Mouse (Mus musculus) urinary bladder, postnatal 4 days (tissue): ENCODE data around the gene Wdr89.
"Not testable (repeated sequence)": the region's sequence is repeated elsewhere in the genome, so short reads cannot be mapped to it uniquely, and the experiment has no call there.

Experiments
- DNase-seq, 2 experiments: peaks; one replicate each; pipeline ENCODE4 v3.0.0; 2021 to 2022; ENCODE audit warnings: low spot score in 2 of 2

Wdr89 gene

DNA sequence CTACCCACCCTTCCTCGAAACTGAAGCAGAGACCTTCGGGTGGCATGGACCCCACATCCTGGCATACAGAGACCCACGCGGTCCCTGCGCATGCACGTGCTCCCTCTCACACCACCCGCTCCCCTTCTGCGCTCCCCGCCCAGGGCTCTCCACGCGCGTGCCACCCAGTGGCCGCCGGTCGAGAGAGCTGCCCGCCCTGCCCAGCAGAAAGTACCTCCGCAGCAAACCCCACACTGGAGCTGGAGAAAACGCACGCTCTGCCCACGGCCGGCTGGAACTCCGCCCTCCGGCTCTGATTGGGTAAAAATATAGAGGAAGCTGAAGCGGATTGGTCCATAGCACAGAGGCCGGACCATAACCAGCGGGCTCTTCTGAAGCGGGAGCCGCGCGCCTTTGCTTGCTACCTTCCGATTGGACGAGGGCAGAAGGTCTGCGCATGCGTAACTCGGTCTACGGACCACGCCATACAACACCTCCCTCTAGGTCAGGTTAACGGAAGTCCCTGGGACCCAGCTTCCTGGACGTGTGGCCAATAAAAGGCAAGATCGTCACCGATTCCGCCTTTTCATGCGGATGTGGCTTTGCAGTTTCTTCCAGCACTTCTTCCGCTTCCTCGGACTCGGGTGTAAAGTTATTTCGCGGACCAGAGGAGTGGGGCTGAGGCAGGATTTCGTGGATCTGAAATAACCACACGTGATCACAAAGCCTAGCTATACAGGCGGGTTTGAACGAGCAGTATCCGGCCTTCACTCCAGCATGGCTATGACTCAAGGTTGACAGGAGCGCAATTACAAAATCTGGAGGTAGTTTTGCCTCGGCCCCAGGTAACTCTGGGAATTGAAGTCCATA is at the start of gene Wdr89:
Wdr89 (minus strand) TSS at position 280 of the 849 bp plus-strand sequence.
- peak; percentile 99 for DNase-seq

DNA sequence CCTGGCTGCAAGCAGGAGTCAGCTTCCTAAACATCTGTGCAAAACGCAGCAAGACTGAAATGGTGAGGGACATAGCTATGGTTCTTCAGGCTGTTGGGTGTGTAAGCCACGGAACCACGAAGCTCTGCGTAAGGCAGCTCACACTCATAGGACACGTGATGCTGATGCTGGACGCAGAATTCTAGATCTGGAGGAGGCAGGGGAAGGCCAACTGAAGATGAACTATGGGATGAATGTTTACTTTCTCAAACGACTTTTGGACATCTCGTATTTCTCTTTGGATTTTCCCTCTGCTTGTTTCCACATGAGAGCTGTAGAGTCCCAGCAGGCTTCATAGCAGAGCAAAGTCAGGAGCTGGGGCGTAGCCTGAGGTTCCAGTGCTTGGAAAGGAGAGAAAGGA is 44.3 kb upstream of the Wdr89 start:
- DNase-seq: no peak

DNA sequence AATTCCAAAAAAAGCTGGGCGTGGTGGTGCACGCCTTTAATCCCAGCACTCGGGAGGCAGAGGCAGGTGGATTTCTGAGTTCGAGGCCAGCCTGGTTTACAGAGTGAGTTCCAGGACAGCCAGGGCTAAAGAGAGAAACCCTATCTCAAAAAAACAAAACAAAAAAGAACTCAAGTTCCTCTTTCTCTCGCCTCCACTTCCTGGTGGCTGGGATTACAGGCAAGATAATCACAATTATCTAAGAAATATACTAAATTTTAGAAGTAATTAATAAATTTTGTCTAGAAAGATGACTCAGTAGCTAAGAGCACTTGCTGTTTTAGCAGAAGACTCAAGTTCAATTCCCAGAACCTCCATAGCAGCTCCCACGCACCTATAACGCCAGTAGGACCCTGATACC is 43.6 kb upstream of the Wdr89 start:
- DNase-seq: not testable (repeated sequence)

DNA sequence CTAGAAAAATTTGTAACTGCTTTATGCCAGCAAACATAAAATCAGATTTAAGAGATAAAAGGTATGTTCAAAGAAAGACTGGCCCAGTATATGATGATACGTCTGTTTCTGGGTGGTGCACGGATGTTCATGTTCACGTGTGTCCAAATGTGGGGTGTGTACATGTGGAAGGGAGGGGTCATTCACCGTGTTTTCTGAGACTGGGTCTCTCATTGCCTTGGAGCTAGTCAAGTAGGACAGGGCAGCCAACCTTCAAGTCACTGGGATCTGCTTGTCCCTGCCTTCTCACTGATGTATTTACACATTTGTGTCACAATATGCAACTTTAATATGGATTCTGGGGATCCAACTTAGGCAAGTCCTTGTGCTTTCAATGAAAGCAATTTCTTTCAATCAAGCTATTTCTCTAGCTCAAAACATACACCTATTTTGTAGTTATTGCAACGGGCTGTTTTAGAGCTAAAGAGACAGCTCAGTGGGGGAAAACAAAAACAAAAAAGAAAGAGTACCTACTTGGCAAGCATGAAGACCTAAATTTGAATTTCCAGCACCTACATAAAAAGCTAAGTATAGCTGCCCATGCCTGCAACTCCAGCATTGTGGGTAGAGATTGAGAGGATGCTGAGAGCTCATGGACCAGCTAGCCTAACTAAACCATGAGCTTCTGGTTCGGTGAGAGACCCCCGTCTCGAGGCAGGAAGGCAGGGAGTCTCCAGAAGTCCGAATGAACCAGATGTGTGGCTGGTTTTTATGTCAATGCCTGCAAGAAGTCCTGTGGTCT is 41.4 kb upstream of the Wdr89 start:
- no peak for DNase-seq

DNA sequence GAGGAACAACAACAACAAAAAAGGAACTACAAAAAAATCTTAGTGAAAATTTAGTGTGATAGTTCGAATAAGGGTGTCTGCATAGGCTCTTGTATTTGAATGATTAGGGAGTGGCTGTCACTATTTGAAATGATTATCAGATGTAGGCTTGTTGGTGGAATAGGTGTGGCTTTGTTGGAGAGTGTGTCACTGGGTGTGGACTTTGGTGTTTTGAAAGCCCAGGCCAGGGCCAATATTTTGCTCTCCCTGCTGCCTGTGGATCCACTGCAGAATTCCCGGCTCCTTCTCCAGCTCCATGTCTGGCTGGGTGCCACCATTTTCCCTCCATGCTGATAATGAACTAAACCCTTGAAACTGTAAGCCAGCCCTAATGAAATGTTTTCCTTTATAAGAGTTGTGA is 40.2 kb upstream of the Wdr89 start:
- DNase-seq: no peak

DNA sequence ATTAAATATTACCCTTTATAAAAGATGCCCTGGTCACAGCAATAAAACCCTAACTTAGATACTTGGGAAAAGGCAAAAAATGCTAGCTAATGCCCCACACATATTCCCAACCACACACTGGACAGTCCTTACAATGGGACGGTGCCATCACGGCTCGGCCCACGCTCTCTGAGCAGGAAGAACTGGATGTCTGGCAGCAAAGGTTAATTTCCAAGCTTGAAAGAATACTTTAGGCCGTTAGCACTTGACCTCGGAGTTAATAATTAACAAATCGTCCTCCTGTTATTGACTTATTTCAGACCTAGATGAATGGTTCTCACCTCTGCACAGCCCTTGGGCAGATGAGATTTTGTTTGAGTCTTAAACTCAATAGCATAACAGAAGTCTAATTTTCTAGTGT is 37.3 kb upstream of the Wdr89 start:
- DNase-seq: no peak

DNA sequence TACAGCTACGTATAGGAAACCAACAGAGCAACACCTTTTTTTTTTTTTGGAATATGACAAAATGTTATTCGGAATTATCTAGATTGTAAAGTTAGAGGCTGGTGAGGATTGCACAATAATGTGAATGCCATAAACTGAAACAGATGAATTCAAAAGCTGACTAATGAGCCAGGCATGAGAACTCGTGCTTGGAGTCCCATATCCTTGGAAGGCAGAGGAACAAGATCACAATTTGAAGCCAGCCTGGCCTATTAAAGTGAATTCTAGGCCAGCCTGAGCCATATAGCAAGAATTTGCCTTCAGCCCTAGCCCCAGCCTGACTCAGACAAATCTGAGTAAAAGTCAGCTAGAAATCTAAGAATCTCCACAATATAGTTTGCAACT is 33.4 kb upstream of the Wdr89 start:
- DNase-seq: no peak

DNA sequence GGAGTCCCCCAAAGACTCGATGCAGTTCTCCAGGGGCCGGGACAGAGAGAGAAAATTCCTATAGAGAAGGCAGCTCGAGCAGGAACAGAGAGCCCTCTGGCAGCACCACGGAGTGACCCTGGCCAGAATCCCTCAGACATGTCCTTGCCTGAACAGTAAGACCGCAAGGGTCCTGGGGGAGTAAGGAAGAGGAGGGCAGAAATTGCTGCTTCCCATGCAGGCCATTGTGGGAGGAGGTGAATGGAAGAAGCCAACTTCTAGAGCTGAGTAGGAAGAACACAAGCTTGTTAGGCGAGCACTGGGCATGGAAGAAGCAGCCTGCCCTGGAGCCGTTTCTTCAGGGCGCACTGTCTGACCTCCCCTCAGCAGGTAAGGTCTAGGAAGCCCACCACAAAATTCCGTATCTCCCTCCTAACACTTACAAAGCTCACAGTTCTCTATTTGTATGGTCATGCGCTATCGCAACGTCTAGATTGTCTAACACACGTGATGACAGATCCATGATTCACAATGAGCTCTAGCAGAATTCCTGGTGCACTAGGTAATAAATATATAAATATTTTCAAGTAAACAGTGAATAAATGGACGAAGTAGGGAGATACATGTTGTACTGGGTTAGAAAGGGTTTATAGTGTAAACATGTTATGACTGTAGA is 32.9 kb upstream of the Wdr89 start:
- DNase-seq: peak in 1 of 2 experiments; percentile 35

DNA sequence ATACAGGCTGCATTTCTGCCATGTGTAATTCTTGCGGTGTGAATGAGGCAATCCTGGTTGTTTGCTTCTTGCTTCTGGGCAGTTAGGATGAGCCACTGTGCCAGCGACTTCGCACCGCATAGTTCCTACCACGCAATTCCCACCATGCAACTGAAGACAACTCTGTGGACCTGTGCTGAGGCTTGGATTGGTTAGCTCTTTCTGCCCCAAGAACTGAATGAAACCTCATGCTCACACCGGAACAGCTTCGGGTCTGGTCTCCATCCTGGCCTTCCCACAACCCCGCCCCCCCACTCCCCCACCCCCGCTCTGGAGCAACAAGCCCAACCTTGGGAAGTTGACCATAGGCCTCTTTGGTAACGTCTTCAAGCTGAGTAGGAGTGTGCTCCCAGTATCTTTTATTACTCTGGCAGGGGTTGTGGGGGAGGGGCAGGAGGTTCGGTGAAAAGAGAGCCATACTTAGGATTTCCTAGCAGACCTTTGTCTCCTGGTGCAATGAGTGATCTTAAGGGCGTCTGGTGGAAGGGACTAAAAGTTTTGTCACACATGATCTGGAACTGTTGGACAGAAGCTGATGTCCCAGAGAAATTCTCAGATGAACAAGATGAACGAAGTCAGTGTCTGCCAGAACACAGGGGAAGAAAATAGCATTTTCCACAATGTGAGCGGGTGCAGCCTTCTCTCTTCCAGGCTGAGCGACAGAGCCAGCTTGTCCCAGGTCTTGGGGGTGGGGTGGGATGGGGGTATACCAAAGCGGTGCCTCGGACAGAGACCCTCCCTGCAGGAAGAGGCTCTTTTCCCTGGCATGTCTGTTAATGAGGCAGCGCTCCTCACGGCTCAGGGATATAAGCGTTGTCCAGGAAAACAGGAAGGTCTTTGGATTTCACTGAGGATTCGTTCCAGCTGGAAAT is 32.1 kb upstream of the Wdr89 start:
- DNase-seq: peak; percentile 46 to 69

DNA sequence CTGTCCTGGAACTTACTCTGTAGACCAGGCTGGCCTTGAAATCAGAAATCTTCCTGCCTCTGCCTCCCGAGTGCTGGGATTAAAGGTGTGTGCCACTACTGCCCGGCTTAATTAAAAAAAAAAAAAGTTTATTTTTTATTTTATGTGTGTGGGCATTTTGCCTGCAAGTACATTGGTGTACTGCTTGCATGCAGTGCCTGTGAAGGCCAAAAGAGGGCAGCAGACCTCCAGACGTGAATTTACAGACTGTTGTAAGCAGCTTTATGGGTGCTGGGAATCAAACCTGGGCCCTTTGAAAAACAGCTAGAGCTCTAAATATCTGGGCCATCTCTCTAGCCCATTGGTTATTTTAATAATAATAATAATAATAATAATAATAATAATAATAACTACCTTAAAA is 29.4 kb upstream of the Wdr89 start:
- DNase-seq: no peak

DNA sequence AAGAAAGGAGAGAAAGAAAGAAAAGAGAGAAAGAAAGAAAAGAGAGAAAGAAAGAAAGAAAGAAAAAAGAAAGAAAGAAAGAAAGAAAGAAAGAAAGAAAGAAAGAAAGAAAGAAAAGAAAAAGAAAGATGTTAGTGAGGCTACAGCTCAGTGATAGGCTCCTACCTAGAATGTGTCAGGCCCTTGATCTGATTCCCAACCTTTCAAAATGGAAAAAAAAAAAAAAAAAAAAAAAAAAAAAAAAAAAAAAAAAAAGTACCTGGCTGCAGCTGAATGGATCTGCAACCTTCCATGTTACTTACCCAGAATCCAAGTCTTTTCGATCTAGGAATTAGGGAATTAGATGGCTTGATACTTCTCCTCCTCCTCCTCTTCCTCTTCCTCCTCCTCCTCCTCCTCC is 26.5 kb upstream of the Wdr89 start:
- DNase-seq: not testable (repeated sequence)

DNA sequence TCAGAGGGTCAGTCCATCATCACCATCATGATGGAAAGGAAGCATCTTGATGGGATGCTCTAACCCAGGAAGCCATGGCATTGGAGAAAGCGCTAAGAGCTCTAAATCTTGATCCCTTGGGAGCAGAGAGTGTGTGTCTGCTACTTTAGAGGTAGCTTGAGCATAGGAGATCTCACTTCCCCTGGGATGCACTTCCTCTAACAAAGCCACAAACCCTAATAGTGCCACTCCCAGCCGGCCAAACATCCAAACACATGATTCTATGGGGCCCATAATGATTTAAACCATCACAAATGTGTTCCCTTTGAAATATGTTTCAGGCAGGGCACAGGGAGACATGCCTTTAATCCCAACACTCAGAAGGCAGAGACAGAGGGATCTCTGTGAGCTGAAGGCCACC is 19.7 kb upstream of the Wdr89 start:
- no peak for DNase-seq

DNA sequence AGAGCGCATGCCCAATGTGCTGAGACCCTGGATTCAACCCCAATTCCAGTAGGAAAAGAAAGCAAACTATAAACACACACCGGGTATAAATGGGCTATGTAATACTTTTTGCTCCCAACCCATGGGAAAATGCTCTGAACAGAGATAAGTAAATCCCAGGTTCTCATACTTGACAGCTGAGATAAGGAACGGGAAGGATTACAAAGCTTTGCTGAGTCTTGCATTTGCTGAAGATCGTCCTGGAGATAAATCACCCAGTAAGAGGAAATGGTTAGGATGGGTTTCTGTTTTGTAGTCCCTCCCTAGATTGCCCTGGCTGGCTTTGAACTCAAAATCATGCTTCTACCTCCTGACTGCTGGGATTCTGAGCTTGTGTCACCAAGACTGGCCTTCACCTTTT is 18.0 kb upstream of the Wdr89 start:
- no peak for DNase-seq

DNA sequence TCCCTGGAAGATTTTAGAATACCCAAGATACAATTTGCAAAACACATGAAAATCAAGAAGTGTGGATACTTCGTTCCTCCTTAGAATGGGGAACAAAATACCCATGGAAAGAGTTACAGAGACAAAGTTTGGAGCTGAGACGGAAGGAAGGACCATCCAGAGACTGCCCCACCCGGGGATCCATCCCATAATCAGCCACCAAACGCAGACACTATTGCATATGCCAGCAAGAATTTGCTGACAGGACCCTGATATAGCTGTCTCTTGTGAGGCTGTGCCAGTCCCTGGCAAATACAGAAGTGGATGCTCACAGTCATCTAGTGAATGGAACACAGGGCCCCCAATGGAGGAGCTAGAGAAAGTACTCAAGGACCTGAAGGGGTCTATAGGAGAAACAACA is 14.7 kb upstream of the Wdr89 start:
- DNase-seq: not testable (repeated sequence)

DNA sequence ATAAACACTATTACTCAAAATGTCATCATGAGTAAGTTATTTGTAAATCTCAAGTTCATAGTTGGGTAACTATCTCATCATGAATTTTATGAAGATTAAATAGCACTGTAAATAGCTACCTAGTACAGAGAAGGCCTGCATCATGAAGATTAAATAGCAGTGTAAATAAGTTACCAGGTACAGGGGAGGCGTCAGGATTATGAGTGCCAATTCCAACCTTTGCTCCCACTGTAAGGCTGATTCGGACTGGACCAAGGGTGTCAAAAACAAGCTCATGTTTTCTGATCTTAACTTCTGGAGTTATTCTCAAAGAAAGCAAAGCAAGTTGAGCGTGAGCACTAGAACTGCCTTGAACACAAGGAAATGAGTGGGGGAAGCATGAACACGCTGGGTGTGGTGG is 14.3 kb upstream of the Wdr89 start:
- no peak for DNase-seq

DNA sequence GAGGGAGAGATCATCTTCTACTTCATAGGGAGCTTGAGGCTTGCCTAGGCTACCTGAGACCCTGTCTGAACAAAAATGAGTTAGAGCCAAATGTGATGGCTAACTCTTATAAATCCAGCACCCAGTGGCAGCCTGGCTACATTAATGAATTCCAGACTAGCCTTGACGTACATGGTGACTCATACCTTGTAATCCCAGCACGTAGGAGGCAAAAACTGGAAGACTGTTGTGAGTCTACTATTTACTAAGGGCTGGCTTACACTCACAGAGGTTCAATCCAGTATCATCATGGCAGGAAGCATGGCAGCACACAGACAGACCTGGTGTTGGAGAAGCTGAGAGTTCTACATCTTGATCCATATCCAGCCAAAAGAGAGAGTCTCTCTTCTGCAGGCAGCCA is 13.5 kb upstream of the Wdr89 start:
- no peak for DNase-seq

DNA sequence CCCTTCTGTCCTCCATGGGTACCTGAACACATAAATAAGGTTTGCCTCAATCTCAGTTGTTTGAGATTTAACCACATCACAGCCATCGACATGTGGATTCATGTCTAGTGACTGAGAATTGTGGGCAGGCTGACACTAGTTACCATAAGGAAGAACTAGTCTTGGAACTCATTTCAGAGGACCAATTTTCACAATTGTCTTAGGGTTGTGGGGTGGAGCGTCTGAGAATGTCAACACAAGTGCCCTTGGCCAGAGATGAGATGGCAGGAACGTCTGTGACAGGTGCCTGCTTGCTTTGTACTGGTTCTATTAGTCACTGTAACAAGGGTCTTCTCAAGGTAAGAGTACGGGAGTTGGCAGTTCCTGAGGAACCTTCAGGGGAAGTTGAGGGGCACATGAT is 11.8 kb upstream of the Wdr89 start:
- no peak for DNase-seq

DNA sequence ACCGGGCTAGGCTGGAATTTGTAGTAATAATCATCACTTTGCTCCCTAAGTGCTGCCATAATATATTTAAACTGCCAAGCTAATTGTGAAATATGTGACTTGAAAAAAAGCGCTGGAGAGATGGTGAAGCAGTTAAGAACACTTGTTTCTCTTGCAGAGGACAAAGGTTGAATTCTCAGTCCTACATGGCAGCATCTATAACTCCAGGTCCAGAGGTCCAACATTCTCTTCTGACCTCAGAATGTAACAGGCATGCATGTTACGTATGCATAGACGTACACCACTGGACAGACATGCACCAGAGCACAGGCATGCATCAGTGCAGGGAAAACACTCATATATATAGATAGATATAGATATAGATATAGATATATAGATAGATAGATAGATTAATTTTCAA is 9.1 kb upstream of the Wdr89 start:
- DNase-seq: no peak

DNA sequence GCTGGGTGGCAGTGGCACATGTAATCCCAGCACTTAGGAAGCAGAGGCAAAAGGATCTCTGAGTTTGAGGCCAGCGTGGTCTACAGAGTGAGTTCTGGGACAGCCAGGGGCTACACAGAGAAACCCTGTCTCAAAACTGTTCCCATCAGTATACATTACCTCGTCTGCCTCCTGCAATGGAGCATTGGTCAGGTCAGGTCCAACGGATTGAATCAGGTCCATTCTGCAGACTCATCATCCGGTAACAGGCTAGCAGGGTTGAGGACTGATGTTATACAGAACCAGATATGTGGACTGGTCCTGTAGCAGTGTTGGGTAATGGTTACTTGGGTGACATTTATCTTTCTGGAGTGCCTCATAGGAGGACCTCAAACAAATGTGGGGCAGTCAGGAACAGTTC is 3.3 kb upstream of the Wdr89 start:
- DNase-seq: peak in 1 of 2 experiments; percentile 54

DNA sequence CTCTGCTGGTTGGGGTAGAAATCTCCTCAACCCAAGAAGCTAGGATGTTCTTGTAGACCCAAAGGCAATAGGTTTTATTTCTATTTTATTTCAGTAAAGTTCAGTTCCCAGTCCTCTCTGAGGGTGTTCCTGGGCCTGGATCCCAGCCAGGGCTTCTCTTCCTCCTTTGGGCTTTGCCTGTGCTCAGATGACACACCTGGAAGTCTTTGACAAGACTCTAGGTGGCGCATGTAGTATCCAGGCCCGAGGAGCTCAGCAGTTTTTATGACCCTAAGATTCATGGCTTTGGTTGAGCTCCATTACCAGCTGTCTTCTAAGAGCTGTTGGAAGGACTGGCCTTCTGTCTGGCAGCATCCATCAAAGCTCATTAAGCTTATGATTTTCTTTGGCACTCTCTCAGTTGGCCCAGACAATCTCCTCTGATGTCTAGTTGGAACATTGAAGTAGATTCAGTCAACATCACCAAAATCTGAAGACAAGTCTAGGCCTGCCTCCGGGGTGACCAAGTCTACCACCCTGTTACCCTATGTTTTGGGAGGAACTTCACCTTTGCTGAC is 2.5 kb upstream of the Wdr89 start:
- no peak for DNase-seq

DNA sequence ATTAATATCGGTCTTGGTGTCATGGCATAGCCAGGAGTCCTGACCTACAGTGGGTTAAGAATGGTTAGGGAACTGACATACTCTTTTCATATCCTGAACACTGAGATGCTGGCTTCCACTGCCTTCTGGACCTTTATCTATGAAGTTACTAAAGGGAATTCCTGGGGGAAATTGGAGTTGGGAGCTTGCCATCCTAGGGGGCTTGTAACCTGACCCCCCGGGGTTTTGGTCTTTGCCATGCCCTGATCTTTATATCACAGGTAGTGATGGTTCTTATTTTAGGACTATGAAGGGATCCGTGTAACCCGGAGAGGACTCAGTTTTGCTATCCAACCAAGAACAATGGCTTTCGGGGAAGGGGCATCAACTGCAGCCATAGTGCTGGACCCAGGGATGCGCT is 1.3 kb upstream of the Wdr89 start:
- DNase-seq: no peak
